Mouse (Mus musculus) 3T3-L1 (cell line): ENCODE measurements at regions not wholly inside any gene's neighbourhood (a gene's known extent, or its start where the extent isn't known, plus 50 kb on each side); places are given as distances from the start of the nearest gene placed in this dataset.

Experiments
- DNase-seq: peaks from one replicate; pipeline ENCODE4 v3.0.0-alpha.2; 2015; ENCODE audit warnings: low read depth, low spot score

DNA sequence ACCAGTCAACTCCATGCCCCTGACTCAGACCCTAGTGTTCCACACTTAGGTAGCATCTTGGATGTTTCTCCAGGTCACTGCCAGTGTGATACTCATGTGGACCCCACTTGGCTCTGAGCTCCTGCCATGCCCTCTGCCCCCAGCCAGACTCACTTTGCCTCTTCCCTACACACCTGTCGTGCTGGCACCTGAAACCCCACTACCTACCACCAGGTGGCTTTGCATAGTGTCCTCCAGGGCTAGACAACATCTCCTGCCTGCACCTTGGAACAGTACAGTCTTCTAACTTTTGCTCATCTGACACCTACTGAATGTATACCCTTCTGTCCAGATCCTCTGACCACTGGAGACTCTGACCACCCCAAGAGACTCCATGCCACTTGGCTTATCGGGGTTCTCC is 80.6 kb downstream of the Fam53a start:
- DNase-seq, result no peak

DNA sequence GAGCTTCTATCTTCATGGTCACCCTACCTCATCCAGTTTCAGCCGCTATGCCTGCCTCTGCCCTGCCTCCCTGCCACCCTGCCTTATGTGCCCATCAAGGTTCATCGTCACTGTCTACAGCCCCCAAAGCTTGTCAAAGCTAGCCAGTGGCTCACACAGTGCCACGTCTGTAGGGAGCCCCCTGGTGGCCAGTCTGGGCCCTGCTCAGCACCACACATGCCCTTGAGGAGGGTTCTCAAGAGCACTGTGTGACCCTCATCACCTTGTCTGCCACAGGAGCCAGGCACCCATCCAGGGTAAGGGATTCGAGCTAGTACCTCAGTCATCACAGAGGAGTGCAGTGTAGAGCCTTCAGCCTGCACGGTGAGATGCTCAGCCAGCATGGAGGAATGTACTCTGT is 86.1 kb downstream of the Fam53a start:
- peak; percentile 64 for DNase-seq

DNA sequence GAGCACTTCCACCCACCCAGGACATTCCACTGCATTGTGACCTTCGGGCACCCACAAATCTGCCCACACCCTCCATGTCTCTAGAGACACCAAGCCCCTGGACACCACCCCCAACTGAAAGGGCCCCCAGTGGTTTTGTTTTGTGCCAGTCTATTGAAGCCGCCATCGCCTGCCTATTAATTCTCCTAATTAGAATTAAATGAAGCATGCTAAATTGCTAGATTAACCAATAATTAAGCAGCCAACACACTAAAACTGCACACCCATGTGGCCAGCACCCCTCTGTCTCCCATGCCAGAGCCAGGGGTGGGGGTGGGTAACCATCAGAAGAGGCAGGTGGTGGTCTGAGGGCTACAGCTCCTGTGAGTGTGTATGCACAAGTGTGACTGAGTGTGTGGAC is 86.8 kb downstream of the Fam53a start:
- no peak for DNase-seq

DNA sequence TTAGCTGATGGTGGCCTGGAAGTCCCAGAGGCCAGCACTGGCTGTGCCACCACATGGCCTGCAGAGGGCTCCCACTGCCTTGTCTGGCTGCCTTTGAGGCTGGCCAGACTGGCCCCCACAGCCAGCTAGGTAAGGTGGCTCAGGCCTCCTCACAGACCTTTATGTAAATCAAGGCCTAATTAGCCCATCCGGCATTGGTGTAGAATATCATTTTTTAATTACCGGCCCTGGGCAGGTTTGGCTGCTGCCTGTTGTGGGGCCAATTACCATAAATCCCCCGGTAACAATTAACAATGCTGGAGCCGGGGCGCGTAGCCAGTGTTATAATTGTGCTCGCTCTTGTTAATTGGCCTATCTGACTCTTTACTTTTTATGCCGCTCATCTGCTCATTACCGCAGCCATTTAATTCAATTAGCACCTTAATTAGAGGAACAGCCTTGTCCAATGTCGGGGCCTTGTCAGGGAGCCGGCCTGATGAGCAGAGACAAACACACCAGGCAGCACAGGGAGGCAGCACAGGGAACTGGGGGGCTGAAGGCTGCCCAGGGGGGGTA is 87.4 kb downstream of the Fam53a start:
- DNase-seq, result peak; percentile 44

DNA sequence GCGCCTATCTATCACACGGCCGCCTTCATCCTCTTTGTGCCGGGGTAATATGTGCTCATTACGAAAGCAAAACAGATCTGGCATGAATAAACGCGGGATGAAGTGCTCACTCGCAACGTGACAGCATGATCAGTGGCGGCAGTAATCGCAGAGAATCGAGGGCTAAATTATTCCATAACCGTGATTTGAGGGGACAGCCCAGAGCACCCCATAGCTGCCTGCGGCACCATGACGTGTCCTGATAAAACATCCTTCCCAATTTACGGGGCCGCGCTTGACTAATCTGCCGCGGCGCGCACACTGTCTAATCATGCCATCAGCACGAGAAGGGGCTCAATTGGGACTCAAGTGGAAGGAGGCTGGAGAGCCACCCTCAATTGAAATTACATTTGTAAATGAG is 89.2 kb downstream of the Fam53a start:
- DNase-seq, result no peak

DNA sequence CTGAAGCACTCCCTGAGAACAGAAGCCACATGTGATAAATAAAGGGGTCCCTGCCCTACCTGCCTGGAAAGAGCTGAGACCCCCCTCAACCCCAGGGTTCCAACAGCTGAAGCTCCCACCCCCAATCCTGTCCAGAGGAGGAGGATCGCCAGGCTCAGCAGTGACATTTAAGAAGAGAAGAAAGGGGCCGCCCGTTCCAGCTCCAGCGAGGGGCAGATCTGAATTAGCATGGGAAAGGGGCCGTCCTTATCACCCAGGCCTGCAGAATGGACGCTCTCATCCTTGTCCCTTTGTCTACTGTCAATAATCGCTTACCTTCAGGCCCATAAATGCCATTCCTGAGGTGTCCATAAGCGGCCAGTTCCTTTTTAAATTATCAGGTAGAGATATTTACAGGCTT is 92.0 kb downstream of the Fam53a start:
- no peak for DNase-seq

DNA sequence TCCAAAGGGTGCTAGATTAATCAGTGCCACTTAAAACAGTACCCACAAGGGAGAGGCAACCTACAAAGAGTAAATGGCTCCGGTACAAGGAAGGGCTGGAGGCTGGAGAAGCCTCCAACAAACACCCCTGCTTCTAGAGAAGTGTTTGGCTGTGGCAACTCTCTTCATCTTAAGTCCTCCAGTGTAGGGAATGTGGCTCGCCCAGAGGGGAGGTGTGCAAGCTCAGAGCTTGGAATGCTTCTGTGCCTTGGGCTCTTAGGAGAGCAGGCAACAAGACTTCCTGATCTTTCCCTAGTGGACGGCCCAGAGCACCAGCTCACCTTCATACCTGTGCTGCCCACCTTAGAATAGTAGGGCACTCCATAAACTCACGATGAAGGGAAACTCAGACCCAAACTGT is 92.4 kb downstream of the Fam53a start:
- DNase-seq, result no peak

GRCm38 (mm10) chr5:33536261-33536660 is 93.2 kb downstream of the Fam53a start:
- no peak for DNase-seq

DNA sequence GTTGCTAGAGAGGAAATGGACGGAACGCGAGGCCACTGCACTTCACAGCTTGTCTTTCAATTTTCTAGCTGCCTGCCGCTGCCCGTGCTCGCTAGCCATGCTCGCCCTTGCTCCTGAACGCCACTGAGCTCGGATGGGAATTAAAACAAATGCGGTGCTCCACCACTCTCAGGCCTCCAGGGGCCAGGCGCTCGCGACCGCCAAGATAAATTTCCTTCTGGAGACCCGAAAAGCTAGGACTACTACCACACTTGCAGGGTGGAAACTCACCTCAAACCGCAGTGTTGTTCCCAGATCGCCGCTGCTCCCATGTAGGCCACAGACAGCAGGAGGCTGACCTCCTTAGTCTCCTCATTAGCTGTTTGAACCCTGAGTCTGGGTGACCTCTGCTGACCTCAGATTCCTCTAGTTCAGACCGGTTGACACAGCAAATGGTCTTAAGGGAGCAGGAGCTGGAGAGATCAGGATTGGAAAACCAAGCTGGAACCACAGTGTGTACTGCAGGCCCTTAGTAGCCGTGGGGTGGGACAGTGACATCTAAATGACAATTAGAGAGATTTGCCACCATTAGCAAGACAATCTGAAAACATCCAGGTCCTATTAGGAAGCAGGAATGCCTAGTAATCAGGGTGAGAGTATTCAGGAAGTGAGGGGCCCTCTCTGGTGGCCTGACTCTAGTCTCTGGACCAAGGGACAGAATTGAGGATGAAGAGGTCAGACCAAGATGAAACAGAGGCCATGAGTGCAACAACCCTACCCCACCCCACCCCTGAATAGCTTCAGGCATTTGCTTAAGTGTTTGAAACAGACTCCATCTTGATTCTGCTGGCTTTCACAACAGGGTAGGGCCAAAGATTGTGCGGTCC is 94.1 kb downstream of the Fam53a start:
- no peak for DNase-seq

DNA sequence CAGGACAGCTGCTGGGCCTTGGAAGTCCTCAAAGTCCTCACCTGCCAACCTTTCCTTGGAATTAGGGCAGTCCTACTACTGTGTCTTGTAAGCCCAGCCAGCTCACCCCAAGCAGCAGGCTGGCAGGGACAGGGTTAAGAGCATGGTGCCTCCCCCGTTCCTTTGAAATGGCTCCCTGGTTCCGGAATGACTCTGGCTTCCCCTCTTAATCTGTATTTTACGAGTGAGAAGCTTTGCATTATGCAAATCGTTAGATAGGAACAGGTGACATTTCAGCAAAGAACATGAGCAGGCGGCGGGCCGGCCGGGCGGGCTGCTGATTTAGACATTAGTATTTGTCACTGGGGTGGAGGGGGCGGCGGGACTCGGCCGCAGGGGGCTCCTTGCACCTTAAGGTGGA is 95.1 kb downstream of the Fam53a start:
- DNase-seq, result no peak

GRCm38 (mm10) chr5:33533185-33533584 is 96.2 kb downstream of the Fam53a start:
- DNase-seq, result no peak

DNA sequence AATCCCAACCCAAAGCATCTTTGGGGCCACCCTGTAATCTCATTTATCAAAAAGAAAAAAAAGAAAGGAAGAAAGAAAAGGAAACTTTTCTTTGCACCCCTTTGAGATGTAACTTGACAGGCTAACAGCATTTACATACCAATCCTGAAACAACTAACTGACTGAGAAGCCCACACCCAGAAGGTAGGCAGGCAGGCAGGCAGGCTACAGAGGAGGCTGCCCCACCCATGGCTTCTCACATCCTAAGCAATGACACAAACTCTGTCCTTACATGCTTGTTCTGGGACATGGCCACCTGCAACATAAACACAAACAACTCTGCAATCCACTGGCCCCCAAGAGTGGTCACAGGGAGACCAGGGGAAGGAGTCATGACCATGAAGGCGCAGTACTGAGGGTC is 97.5 kb upstream of the Nkx1-1 start:
- no peak for DNase-seq

DNA sequence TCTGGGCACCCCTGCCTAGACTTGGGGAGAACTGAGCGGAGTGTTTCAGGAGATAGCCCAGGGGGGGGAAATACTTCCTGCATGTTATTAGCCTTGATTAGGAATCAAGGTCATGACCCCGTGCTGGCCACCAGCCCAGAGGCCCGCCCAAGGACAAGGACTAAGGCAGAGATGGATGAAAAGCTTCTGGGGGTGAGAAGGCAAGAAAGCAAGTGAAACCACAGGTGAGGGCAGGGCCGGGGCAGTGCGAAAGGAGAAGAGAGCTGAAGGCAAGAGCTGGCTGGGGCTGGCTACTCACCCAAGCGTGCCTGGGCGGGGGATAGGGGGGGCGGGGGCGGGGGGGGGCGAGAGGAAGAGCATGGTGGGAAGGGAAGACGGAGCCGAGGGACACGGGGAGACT is 96.0 kb upstream of the Nkx1-1 start:
- DNase-seq, result no peak

DNA sequence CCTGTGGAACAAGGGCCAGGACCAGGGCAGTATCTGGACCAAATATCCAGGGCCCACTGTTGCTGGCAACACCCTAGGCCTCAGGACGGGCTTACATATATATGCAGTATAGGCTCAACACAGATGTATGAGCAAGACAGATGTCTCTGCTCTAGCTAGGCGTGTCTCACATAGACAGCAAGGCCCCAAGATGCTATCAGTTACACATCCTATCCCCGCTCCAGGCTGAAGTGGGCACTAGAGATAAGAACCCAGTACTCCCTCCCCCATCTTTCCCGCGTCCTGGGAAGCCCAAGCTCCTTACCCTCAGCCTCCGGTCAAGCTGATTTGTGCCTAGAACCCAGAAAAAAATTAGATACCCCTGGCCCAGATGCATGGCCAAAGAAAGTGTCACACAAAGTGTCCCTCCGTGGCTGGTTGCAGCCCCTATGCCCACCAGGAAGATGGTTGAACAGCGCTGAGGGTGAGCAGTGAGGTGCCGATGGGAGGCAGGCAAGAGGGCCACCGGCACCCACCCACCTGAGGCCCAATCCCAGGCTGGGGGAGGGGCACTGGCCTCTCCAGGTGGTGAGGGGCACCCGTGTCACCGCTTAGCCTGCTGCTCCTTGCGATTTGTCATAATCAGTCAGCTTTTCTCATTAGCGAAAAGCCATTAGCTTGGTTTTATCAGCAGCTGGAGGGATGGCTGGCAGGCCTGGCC is 95.3 kb upstream of the Nkx1-1 start:
- no peak for DNase-seq

- DNase-seq, result no peak
Observed at GRCm38 (mm10) chr5:33527750-33528149, 94.0 kb upstream of the Nkx1-1 start.

- no peak for DNase-seq
Observed at GRCm38 (mm10) chr5:33527316-33527715, 93.5 kb upstream of the Nkx1-1 start.

- DNase-seq, result no peak
Observed at GRCm38 (mm10) chr5:33521951-33522742, 88.4 kb upstream of the Nkx1-1 start.

GRCm38 (mm10) chr5:33520856-33521255 is 87.1 kb upstream of the Nkx1-1 start:
- no peak for DNase-seq

- no peak for DNase-seq
Observed at GRCm38 (mm10) chr5:33519394-33519793, 85.6 kb upstream of the Nkx1-1 start.

GRCm38 (mm10) chr5:33518860-33519259 is 85.1 kb upstream of the Nkx1-1 start:
- DNase-seq, result no peak

DNA sequence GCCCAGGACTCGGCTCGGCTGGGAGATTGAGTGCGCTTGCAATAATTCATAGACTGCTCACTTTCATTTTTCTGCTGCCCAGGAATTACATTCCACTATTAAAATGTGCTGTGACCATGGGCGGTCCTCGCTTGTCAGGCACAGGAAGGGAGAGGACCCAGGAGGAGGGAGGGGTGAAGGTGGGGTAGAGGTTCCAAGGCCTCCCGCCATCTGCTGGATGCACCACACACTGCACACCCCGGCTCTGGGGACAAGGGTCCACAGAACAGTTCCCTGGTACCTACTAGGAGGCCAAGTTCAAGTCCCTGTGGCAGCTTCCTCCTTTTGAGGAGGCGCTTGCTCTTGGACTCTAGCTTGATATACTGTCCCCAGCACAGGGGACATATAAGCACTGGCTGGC is 83.8 kb upstream of the Nkx1-1 start:
- DNase-seq, result no peak

DNA sequence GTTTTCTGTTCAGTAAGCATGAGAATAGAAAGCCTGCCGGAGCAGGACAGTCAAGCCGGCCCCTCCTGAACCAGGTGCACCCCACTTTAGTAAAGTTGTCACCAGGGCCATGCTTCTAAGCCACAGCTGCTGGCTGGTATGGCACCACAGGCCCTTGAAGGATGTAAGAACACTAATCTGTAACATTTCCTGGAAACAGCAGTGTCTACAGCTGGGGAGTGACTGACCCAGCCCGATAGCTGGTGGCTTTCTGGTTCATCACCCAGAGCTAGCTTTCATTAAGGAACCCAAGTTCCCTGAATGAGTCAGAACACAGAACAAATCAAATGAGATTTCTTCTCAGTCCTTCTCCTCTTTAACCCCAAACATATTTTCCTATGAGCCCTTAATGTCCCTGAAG is 82.4 kb upstream of the Nkx1-1 start:
- DNase-seq, result no peak
